Mouse (Mus musculus) myocyte (in vitro differentiated cells): ENCODE data around the gene Dmbx1. TPM values are rescaled to one million over a fixed set of nuclear protein-coding genes. Genes with fewer than 3 reads are reported as not detected.

Experiments
- H3K27me3 ChIP-seq: one replicate; pipeline ENCODE4 v1.6.1; 2011; ENCODE audit not compliant: control insufficient read depth, insufficient read depth, insufficient read length
- H3K36me3 ChIP-seq: one replicate; pipeline ENCODE4 v1.6.1; 2011; ENCODE audit not compliant: control insufficient read depth, insufficient read depth
- H3K4me2 ChIP-seq: one replicate; pipeline ENCODE4 v1.6.1; 2011; ENCODE audit warnings: low read depth, control low read depth
- H3K4me3 ChIP-seq: one replicate; pipeline ENCODE4 v1.5.1; 2011; ENCODE audit warnings: mild to moderate bottlenecking, control low read depth, moderate library complexity
- H3K79me2 ChIP-seq: one replicate; pipeline ENCODE4 v1.6.1; 2011; ENCODE audit not compliant: control insufficient read depth, insufficient read depth
- H3ac ChIP-seq: one replicate; pipeline ENCODE4 v1.6.1; 2011; ENCODE audit not compliant: control insufficient read depth, insufficient read length
- CEBPB ChIP-seq: IDR thresholded peaks from 2 replicates; pipeline ENCODE4 v1.6.1; 2011; ENCODE audit warnings: mild to moderate bottlenecking, moderate library complexity; ENCODE audit not compliant: poor library complexity, insufficient read depth, severe bottlenecking
- E2F4 ChIP-seq: IDR thresholded peaks from one replicate; pipeline ENCODE4 v1.6.1; 2011; ENCODE audit warnings: mild to moderate bottlenecking, control low read depth, moderate library complexity; ENCODE audit not compliant: insufficient read depth
- MAX ChIP-seq: IDR thresholded peaks from one replicate; pipeline ENCODE4 v1.6.1; 2011; ENCODE audit warnings: low read depth, mild to moderate bottlenecking, control low read depth
- MYOD1 ChIP-seq, 3 experiments: IDR thresholded peaks; one replicate each; pipeline ENCODE4 v1.6.1; 2011; ENCODE audit warnings: control low read depth in 2 of 3, low read depth in 2 of 3, mild to moderate bottlenecking in 2 of 3, moderate library complexity in 1 of 3; ENCODE audit not compliant: insufficient read length in 2 of 3, control insufficient read depth in 1 of 3
- MYOG ChIP-seq, 3 experiments: IDR thresholded peaks; one replicate each; pipeline ENCODE4 v1.6.1; 2011; ENCODE audit warnings: control low read depth in 2 of 3, low read depth in 2 of 3, mild to moderate bottlenecking in 2 of 3; ENCODE audit not compliant: insufficient read length in 2 of 3, control insufficient read depth in 1 of 3, insufficient read depth in 1 of 3
- POLR2A ChIP-seq: IDR thresholded peaks from one replicate; pipeline ENCODE4 v1.6.1; 2011; ENCODE audit warnings: low read depth, mild to moderate bottlenecking, control low read depth, moderate library complexity; ENCODE audit not compliant: insufficient read length
- POLR2AphosphoS2 ChIP-seq: IDR thresholded peaks from one replicate; pipeline ENCODE4 v1.6.1; 2011; ENCODE audit warnings: low read depth, control low read depth; ENCODE audit not compliant: insufficient read length
- REST ChIP-seq: IDR thresholded peaks from one replicate; pipeline ENCODE4 v1.6.1; 2011; ENCODE audit warnings: mild to moderate bottlenecking, control low read depth, moderate library complexity; ENCODE audit not compliant: insufficient read depth, insufficient read length
- SRF ChIP-seq: IDR thresholded peaks from one replicate; pipeline ENCODE4 v1.6.1; 2011; ENCODE audit warnings: low read depth; ENCODE audit not compliant: control insufficient read depth, insufficient read length
- TCF12 ChIP-seq: IDR thresholded peaks from one replicate; pipeline ENCODE4 v1.6.1; 2011; ENCODE audit warnings: mild to moderate bottlenecking, control low read depth; ENCODE audit not compliant: poor library complexity, insufficient read depth, severe bottlenecking
- TCF3 ChIP-seq: IDR thresholded peaks from one replicate; pipeline ENCODE4 v1.6.1; 2011; ENCODE audit warnings: low read depth, control low read depth; ENCODE audit not compliant: insufficient read length
- USF1 ChIP-seq: IDR thresholded peaks from one replicate; pipeline ENCODE4 v1.6.1; 2011; ENCODE audit warnings: low read depth, mild to moderate bottlenecking, control low read depth, moderate library complexity
- polyA plus RNA-seq: library from polyadenylated mRNA; unstranded; fragments of >200 nt; fragmentation: generic; extraction: Trizol; gene quantifications from one replicate; pipeline ENCODE4 v1.2.1, GENCODE M21; 2012; ENCODE audit warnings: missing spikeins

Gene Dmbx1
- polyA plus RNA-seq, 1 experiment: 0.01 TPM

- Histone ChIP-seq H3K79me2 (no peaks in the 10 kb centered on the region), H3K4me3 (no peak overlapping the region), H3K36me3 (no peaks in the 10 kb centered on the region), H3K27me3 (peaks cover 52% of the 10 kb centered on the region), H3ac (no peak overlapping the region), H3K4me2 (no peak overlapping the region)
- TF ChIP-seq REST (no peak), POLR2AphosphoS2 (no peak), MAX (no peak), E2F4 (no peak), MYOD1 (IDR thresholded peaks at IDR 0.05; ENCODE audit: control insufficient read depth in 1 of 3, insufficient read length in 2 of 3, low read depth in 2 of 3) (no peak), CEBPB (no peak), SRF (no peak), USF1 (no peak), POLR2A (no peak), TCF12 (no peak), TCF3 (no peak), MYOG (IDR thresholded peaks at IDR 0.05; ENCODE audit: control insufficient read depth in 1 of 3, insufficient read depth in 1 of 3, insufficient read length in 2 of 3, low read depth in 2 of 3) (no peak)
Observed at GRCm38 (mm10) chr4:115959546-115959945, 19.8 kb upstream of the Dmbx1 start.

DNA sequence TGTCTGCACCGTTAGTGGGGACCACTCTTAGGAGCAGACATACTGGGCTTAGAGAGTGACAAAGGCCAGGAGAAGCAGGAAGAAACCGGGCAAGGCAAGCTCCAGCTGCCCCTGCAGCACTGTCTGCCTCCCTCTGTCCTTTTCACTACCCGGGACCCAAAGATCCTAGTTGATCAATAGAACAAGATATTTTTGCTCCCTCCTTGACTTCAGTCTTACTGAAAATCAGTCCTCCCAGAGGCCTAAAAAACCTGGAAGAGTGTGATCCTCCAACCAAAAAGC is 15.7 kb upstream of the Dmbx1 start:
- peaks cover 60% of the 10 kb centered on the region for H3K27me3 ChIP-seq
- no peak overlapping the region for H3K4me3 ChIP-seq
- no peak overlapping the region for H3K4me2 ChIP-seq
- no peaks in the 10 kb centered on the region for H3K79me2 ChIP-seq
- no peak overlapping the region for H3ac ChIP-seq
- H3K36me3 ChIP-seq: no peaks in the 10 kb centered on the region
- TF ChIP-seq REST: no peak
- TF ChIP-seq TCF3: no peak
- no peak for TF ChIP-seq POLR2AphosphoS2
- TF ChIP-seq POLR2A: no peak
- TF ChIP-seq MAX: no peak
- TF ChIP-seq CEBPB: no peak
- no peak for TF ChIP-seq MYOD1 (IDR thresholded peaks at IDR 0.05; ENCODE audit: control insufficient read depth in 1 of 3, insufficient read length in 2 of 3, low read depth in 2 of 3)
- no peak for TF ChIP-seq E2F4
- TF ChIP-seq MYOG (IDR thresholded peaks at IDR 0.05; ENCODE audit: control insufficient read depth in 1 of 3, insufficient read depth in 1 of 3, insufficient read length in 2 of 3, low read depth in 2 of 3): no peak
- TF ChIP-seq TCF12: no peak
- TF ChIP-seq SRF: no peak
- TF ChIP-seq USF1: no peak

GRCm38 (mm10) chr4:115954656-115955493 is 15.1 kb upstream of the Dmbx1 start:
- no peak overlapping the region for H3K4me2 ChIP-seq
- TF ChIP-seq MYOD1 (IDR thresholded peaks at IDR 0.05; ENCODE audit: control insufficient read depth in 1 of 3, insufficient read length in 2 of 3, low read depth in 2 of 3) (no peak), MAX (no peak), SRF (no peak)
- no peaks in the 10 kb centered on the region for H3K36me3 ChIP-seq
- no peak overlapping the region for H3K4me3 ChIP-seq
- H3ac ChIP-seq: no peak overlapping the region
- H3K27me3 ChIP-seq: peaks cover 59% of the 10 kb centered on the region
- H3K79me2 ChIP-seq: no peaks in the 10 kb centered on the region

DNA sequence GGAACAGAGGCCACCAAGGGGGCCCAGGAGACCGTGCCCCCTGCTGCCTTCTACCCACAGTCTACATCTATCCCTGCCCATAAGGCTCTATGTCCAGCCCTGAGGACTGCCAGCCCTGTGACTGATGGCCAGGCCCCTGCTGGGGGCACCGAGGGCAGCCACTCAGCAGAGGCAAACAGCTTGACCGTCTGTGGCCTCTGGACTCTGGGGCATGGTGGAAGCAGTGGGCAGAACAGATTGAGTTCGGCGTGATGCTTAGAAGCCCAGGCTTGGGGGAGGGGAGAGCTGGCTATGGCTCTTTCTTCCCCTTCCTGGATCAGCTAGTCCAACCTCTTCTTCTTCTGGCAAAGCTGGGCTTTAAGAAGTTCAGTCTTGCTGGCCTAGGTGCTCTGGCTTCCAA is 13.8 kb upstream of the Dmbx1 start:
- H3K27me3 ChIP-seq: peaks cover 50% of the 10 kb centered on the region
- no peak overlapping the region for H3K4me3 ChIP-seq
- no peak overlapping the region for H3ac ChIP-seq
- H3K4me2 ChIP-seq: no peak overlapping the region
- H3K79me2 ChIP-seq: no peaks in the 10 kb centered on the region
- no peaks in the 10 kb centered on the region for H3K36me3 ChIP-seq
- TF ChIP-seq USF1 (no peak), POLR2A (no peak), MAX (no peak), SRF (no peak)

DNA sequence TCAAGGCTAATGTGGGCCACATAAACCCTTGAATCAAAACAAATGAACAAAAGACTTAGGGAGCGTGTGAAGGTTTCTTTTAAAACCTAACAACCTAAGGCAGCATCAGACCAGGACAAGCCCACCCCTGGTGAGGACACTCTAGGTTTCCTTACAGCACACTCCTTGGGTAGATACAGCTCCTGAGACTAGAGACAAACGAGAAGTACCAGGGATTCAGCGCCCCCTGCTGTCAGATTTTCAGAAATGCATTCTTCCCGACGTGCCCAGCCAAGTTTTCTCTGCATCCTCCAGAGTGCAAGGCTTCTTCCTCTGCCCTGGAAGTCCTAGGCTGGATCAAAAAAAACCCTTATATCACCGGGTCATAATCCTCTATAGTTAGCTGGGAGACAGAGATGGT is 13.0 kb upstream of the Dmbx1 start:
- H3K79me2 ChIP-seq: no peaks in the 10 kb centered on the region
- H3K4me2 ChIP-seq: no peak overlapping the region
- H3K4me3 ChIP-seq: no peak overlapping the region
- TF ChIP-seq CEBPB (no peak), USF1 (no peak), E2F4 (no peak), MAX (no peak), POLR2AphosphoS2 (no peak), MYOG (IDR thresholded peaks at IDR 0.05; ENCODE audit: control insufficient read depth in 1 of 3, insufficient read depth in 1 of 3, insufficient read length in 2 of 3, low read depth in 2 of 3) (no peak), REST (no peak), TCF3 (no peak), SRF (no peak), POLR2A (no peak)
- H3ac ChIP-seq: no peak overlapping the region
- H3K27me3 ChIP-seq: peaks cover 50% of the 10 kb centered on the region
- no peaks in the 10 kb centered on the region for H3K36me3 ChIP-seq
